Mouse (Mus musculus) CH12.LX (cell line): ENCODE results near the gene Ltk. TPM values are rescaled to one million over a fixed set of nuclear protein-coding genes. Genes with fewer than 3 reads are reported as not detected.

ENCODE experiments used
- DNase-seq: peaks from one replicate; pipeline ENCODE4 v3.0.0-alpha.2; 2013; ENCODE audit errors: extremely low read depth
- H3K27ac ChIP-seq: 2 replicates; pipeline ENCODE4 v1.5.1; 2012; ENCODE audit warnings: low read depth, mild to moderate bottlenecking, control low read depth, moderate library complexity; ENCODE audit not compliant: insufficient read depth
- H3K27me3 ChIP-seq: replicated peaks from 2 replicates; pipeline ENCODE3; 2012; ENCODE audit warnings: inconsistent platforms
- H3K36me3 ChIP-seq, 2 experiments: replicated peaks in 1 of 2; 2 replicates each; pipeline versions ENCODE3 to v1.6.1; 2012; ENCODE audit warnings: inconsistent platforms in 1 of 2, low read length in 1 of 2, mild to moderate bottlenecking in 1 of 2, mixed read lengths in 1 of 2, moderate library complexity in 1 of 2; ENCODE audit not compliant: control insufficient read depth in 1 of 2, insufficient read depth in 1 of 2
- H3K4me1 ChIP-seq, 2 experiments: 2 replicates each; pipeline ENCODE4 v1.6.1; 2012; ENCODE audit warnings: inconsistent platforms in 1 of 2, moderate library complexity in 1 of 2; ENCODE audit not compliant: insufficient read depth in 2 of 2, control insufficient read depth in 1 of 2
- H3K4me2 ChIP-seq: 2 replicates; pipeline ENCODE4 v1.6.1; 2012; ENCODE audit warnings: low read depth, mild to moderate bottlenecking, control low read depth; ENCODE audit not compliant: poor library complexity, insufficient read depth, severe bottlenecking
- H3K4me3 ChIP-seq, 3 experiments: fragments of 150-350 bp in 1 of 3; sonication (generic) in 1 of 3; replicated peaks in 1 of 3; 2 replicates each; pipeline versions ENCODE3 to v1.5.1; 2011 to 2012; ENCODE audit warnings: low read depth in 2 of 3, low read length in 2 of 3, mild to moderate bottlenecking in 2 of 3, moderate library complexity in 2 of 3, control low read depth in 1 of 3, improper control_type of control experiment in 1 of 3, inconsistent platforms in 1 of 3, mixed read lengths in 1 of 3; ENCODE audit not compliant: poor library complexity in 1 of 3
- H3K79me2 ChIP-seq: replicated peaks from 2 replicates; pipeline ENCODE4 v1.6.1; 2012; ENCODE audit warnings: mild to moderate bottlenecking, moderate library complexity; ENCODE audit not compliant: control insufficient read depth, poor library complexity, insufficient read depth, severe bottlenecking; ENCODE audit errors: extremely low read depth
- H3K9ac ChIP-seq: 2 replicates; pipeline ENCODE4 v1.6.1; 2012; ENCODE audit warnings: low read depth, mild to moderate bottlenecking, control low read depth, moderate library complexity; ENCODE audit not compliant: insufficient read depth
- H3K9me3 ChIP-seq: replicated peaks from 2 replicates; pipeline ENCODE3; 2012; ENCODE audit warnings: low read length, inconsistent platforms, mixed read lengths
- BHLHE40 ChIP-seq: IDR thresholded peaks from 2 replicates; pipeline ENCODE4 v1.6.1; 2011; ENCODE audit warnings: mild to moderate bottlenecking, low read depth, low read length, improper control_type of control experiment
- CHD2 ChIP-seq: IDR thresholded peaks from 2 replicates; pipeline ENCODE4 v1.6.1; 2011; ENCODE audit warnings: low read length, improper control_type of control experiment
- CTCF ChIP-seq, 2 experiments: IDR thresholded peaks in 1 of 2; conservative IDR thresholded peaks in 1 of 2; 2 replicates each; pipeline ENCODE4 v1.5.1; 2011 to 2012; ENCODE audit warnings: low read depth in 2 of 2, low read length in 2 of 2, improper control_type of control experiment in 1 of 2, inconsistent platforms in 1 of 2, mild to moderate bottlenecking in 1 of 2, moderate library complexity in 1 of 2
- E2F4 ChIP-seq: IDR thresholded peaks from 2 replicates; pipeline ENCODE4 v1.6.1; 2011; ENCODE audit warnings: low read depth, low read length, improper control_type of control experiment; ENCODE audit not compliant: insufficient replicate concordance
- EP300 ChIP-seq: IDR thresholded peaks from 2 replicates; pipeline ENCODE4 v1.6.1; 2011; ENCODE audit warnings: low read length, improper control_type of control experiment
- GABPA ChIP-seq: IDR thresholded peaks from 2 replicates; pipeline ENCODE4 v1.6.1; 2012; ENCODE audit warnings: low read depth, low read length, improper control_type of control experiment, inconsistent platforms; ENCODE audit not compliant: insufficient replicate concordance
- HCFC1 ChIP-seq: IDR thresholded peaks from 2 replicates; pipeline ENCODE4 v1.6.1; 2012; ENCODE audit warnings: low read depth, mild to moderate bottlenecking, inconsistent platforms, low read length, improper control_type of control experiment
- MEF2A ChIP-seq: IDR thresholded peaks from 2 replicates; pipeline ENCODE4 v1.6.1; 2014; ENCODE audit warnings: low read depth, mild to moderate bottlenecking, inconsistent platforms, low read length, improper control_type of control experiment, borderline replicate concordance
- MXI1 ChIP-seq: IDR thresholded peaks from 2 replicates; pipeline ENCODE4 v1.6.1; 2011; ENCODE audit warnings: mild to moderate bottlenecking, low read depth, low read length, improper control_type of control experiment
- NRF1 ChIP-seq: IDR thresholded peaks from 2 replicates; pipeline ENCODE4 v1.6.1; 2014; ENCODE audit warnings: low read depth, mild to moderate bottlenecking, inconsistent platforms, low read length, improper control_type of control experiment, moderate library complexity
- POLR2AphosphoS2 ChIP-seq: IDR thresholded peaks from 2 replicates; pipeline ENCODE4 v1.6.1; 2011; ENCODE audit warnings: low read depth, low read length, improper control_type of control experiment
- RCOR1 ChIP-seq: conservative IDR thresholded peaks from 2 replicates; pipeline ENCODE4 v1.6.1; 2012; ENCODE audit warnings: low read depth, mild to moderate bottlenecking, inconsistent platforms, low read length, improper control_type of control experiment
- SIN3A ChIP-seq: IDR thresholded peaks from 2 replicates; pipeline ENCODE4 v1.6.1; 2012; ENCODE audit warnings: low read length, improper control_type of control experiment, inconsistent platforms
- ZC3H11A ChIP-seq: IDR thresholded peaks from 2 replicates; pipeline ENCODE4 v1.6.1; 2012; ENCODE audit warnings: low read depth, mild to moderate bottlenecking, inconsistent platforms, low read length, improper control_type of control experiment
- ZKSCAN1 ChIP-seq: IDR thresholded peaks from 2 replicates; pipeline ENCODE4 v1.6.1; 2012; ENCODE audit warnings: low read depth, inconsistent platforms, low read length, improper control_type of control experiment, borderline replicate concordance
- ZMIZ1 ChIP-seq: IDR thresholded peaks from 2 replicates; pipeline ENCODE4 v1.6.1; 2012; ENCODE audit warnings: low read depth, mild to moderate bottlenecking, inconsistent platforms, low read length, improper control_type of control experiment
- dilution Hi-C: fragments of 300-500 bp; cut with MboI; formaldehyde crosslinking; loops from 2 replicates; pipeline ENCODE4 v1.14.3; 2020; ENCODE audit warnings: low sequenced_read_pairs; ENCODE audit not compliant: extremely low pct_unique_long_range_greater_than_20kb, extremely low pct_ligation_motif_present
- in situ Hi-C: fragments of 300-500 bp; cut with MboI; formaldehyde crosslinking; loops from 3 replicates; pipeline ENCODE4 v1.14.3; 2019; ENCODE audit warnings: low sequenced_read_pairs, low pct_ligation_motif_present, low pct_unique_long_range_greater_than_20kb, mixed read lengths
- polyA plus RNA-seq: library from polyadenylated mRNA; unstranded; fragments of >175 nt; gene quantifications from 2 replicates; pipeline ENCODE4 v1.2.1, GENCODE M21; 2012; ENCODE audit warnings: low read depth; ENCODE audit not compliant: insufficient read length
- total RNA-seq, 2 experiments: library from RNA; depleted of rRNA; stranded (reverse); fragments of 300-350 nt in 1 of 2; fragments of >200 nt in 1 of 2; gene quantifications; 2 replicates each; pipeline ENCODE4 v1.2.3; 2012 to 2014

Gene Ltk
- total and polyA plus RNA-seq, 3 experiments = 0.10 to 2.3 TPM; not detected in 1

- Histone ChIP-seq H3K27ac (no peak overlapping the region), H3K79me2 (no peaks in the 10 kb centered on the region), H3K4me3 (no peak overlapping the region), H3K27me3 (no peaks in the 10 kb centered on the region), H3K4me1 (peaks cover 0 to 9% of the 10 kb centered on the region in 2 experiments; a peak in 2 of 4 replicates), H3K4me2 (no peak overlapping the region), H3K9me3 (no peaks in the 10 kb centered on the region), H3K36me3 (peaks cover 22 to 65% of the 10 kb centered on the region in 2 experiments), H3K9ac (no peak overlapping the region)
- dilution Hi-C loops = no loop called here
- in situ Hi-C loops = no loop called here
- no peak for TF ChIP-seq E2F4
- no peak for TF ChIP-seq CHD2
- TF ChIP-seq MXI1 = no peak
- no peak for TF ChIP-seq HCFC1
- TF ChIP-seq SIN3A = no peak
- no peak for TF ChIP-seq NRF1
- TF ChIP-seq MEF2A = no peak
- no peak for TF ChIP-seq ZKSCAN1
- TF ChIP-seq BHLHE40 = no peak
- TF ChIP-seq ZMIZ1 = no peak
- TF ChIP-seq RCOR1 = no peak
- TF ChIP-seq GABPA = no peak
- DNase-seq = peak; percentile 35
Measured at GRCm38 (mm10) chr2:119710011-119710410, 50.2 kb downstream of the Ltk start.

- no peaks in the 10 kb centered on the region for H3K79me2 ChIP-seq
- no peak overlapping the region for H3K4me2 ChIP-seq
- no peak for TF ChIP-seq POLR2AphosphoS2
- TF ChIP-seq ZMIZ1 = no peak
- TF ChIP-seq CTCF (conservative IDR thresholded peaks at IDR 0.05 in 1 of 2, IDR thresholded peaks at IDR 0.05 in 1 of 2; ENCODE audit: low read depth in 2 of 2, low read length in 2 of 2) = no peak
- no peak for TF ChIP-seq ZC3H11A
- no peak for TF ChIP-seq EP300
- TF ChIP-seq E2F4 = no peak
- no peak for TF ChIP-seq MXI1
- TF ChIP-seq BHLHE40 = no peak
- TF ChIP-seq, all 38 proteins: peak for 0
- in situ Hi-C loops = no loop called here
- Histone ChIP-seq H3K4me3 (no peak overlapping the region), H3K9ac (no peak overlapping the region), H3K27me3 (no peaks in the 10 kb centered on the region), H3K9me3 (no peaks in the 10 kb centered on the region), H3K36me3 (peaks cover 22 to 62% of the 10 kb centered on the region in 2 experiments), H3K4me1 (peaks cover 0 to 9% of the 10 kb centered on the region in 2 experiments; a peak in 2 of 4 replicates), H3K27ac (no peak overlapping the region)
- no peak for DNase-seq
- dilution Hi-C loops = no loop called here
Measured at GRCm38 (mm10) chr2:119707676-119708075, 52.6 kb downstream of the Ltk start.
